Mouse (Mus musculus) c-Kit-negative CD71-positive TER-119-positive erythroid progenitor cells, embryonic 14.5 days (primary cell): ENCODE measurements at regions not wholly inside any gene's neighbourhood (a gene's known extent, or its start where the extent isn't known, plus 50 kb on each side); places are given as distances from the start of the nearest gene placed in this dataset.

ENCODE experiments used
- DNase-seq: peaks from one replicate; pipeline ENCODE4 v3.0.0-alpha.2; 2013; ENCODE audit warnings: low read depth, low spot score

DNA sequence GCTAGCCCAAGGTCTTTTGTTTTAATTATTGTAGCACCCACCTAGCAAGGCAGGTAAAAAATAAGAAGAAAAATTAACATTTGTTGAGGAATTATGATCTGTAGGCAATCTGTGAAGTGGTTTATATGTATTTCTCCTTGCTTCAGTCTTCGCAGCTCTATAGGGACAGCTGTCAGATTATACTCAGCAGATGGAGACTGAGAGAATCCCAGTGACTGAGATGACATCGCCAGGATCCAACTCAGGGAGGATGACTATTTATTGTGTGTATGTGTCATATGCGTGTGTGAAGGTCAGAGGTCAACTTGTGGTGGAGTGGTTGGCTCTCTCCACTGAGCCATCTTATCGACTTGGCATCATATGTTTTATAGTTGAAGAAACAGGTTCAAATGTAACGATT lies 362.0 kb upstream of the Chd6 start:
- no peak for DNase-seq

DNA sequence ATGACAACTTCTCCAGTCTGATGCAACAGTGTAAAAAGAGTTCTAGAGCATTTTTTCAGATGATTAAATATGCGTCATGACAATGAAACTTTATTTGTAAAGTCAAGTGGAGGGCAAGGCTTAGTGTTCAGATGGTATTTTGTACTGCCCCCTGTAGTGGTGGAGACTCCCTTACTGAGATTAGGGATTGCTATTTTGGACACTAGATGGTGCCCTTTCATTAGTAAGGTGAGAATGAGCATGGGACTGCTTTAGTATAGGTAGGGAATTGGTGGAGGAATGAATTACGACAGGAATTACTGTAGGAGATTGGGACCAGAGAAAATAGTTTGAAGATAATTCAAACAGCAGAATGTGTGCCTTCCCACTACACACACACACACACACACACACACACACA lies 361.1 kb upstream of the Chd6 start:
- no peak for DNase-seq

DNA sequence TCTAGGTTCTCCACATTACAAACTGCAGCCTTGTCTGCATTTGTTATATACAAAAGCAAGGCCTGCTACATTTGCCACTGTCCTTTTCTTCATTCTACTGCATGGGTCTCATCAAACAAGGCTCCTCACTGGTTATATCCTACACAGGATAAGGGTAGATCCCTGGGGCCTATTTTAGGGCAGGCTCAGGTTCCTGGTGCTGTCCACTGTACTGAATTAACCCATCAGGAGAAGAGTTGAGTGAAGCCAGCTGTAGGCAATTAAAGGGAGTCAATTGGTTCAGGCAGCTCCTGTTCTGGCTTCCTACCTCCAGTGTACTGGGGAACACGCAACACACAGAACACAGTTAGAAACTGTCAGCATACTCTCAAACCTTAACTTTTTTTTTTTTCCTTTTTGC lies 358.2 kb upstream of the Chd6 start:
- DNase-seq: no peak

DNA sequence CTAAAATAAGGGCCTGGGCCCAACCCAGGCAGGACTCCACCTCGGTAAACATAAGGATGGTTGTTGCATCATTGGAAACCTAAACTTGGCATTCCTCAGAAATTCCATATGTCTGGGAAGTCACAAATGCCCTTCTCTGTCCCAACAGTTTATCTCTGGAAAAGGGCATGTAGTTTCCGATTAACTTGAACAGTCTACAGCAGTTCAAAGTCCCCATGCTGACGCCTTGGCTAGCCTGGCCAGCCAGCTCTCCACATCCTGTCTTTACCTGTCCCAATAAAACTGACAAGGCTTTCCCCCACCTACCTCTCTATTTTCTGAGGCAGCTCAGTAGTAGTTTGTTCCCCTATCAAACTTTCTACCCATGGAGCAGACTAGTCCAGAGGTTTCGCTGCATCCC lies 351.7 kb upstream of the Chd6 start:
- DNase-seq: no peak

DNA sequence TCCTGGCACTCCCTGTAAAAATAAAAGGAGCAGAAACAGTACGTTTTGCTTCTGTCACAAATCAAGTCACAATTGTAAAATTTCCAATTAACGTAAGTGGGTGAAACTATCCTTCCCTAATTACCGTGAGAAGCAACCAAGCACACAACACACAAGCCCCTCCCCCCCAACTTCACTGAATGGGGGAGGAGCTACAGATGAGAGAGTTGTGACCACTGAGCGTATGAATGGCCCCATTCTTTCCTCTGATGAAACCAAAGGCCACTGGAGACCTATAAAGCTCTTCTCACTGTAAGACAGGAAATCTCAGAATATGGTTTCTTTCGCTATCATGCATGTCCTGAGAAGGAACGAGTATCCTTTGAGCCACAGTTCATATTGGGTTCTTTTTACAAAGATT lies 345.6 kb upstream of the Chd6 start:
- no peak for DNase-seq

DNA sequence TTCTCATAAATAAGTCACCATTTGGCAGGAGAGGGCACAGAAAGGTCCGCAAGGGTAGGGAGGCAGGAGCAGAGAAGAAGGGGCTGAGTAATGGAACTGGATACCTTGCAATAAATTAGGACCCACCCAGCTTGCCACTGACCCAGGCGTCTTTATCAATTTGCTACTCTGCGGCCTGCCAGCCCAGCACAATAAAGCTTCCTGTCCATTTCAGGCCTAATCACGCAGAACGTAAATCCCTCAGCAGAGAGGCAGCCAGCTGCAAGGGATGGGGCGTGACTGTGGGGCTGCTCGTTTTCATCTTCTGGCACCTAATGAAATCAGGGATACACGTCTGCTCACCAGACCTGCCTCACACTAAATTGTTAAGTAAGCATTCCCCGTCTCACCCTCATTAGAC lies 324.9 kb upstream of the Chd6 start:
- DNase-seq: no peak

DNA sequence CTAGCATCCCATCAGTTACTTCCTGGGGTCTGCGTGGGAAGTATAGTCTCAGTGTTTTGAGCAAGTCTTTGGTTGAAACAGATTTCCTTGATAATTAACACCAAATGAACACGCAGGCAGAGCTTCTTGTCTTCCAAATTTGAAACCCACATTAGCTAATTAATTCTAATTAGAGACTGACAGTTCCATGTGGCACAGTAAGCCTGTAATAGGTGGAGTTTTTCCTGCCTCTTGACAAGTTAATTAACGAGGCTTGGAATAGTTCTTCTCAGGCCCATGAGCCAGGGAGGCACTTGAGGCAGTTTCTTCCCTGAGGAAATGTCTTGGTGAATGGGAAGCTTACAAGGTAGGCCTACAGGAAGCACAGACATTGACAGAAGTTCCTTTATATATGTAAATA lies 320.4 kb upstream of the Chd6 start:
- no peak for DNase-seq

DNA sequence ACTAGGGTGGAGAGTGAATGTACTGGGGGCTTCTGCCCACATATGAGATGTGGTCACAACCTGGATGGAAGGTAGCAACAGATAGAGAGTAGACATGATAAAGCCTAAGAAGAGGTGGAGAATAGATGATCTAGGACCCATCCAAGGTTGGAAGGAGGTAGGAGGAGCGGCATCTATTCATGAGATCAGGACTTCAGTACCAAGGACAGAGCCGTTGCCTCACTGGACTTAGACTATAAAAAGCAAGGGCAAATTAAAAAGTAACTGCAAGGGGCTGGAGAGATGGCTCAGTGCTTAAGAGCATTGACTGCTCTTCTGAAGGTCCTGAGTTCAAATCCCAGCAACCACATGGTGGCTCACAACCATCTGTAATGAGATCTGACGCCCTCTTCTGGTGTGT lies 316.7 kb upstream of the Chd6 start:
- DNase-seq: no peak

DNA sequence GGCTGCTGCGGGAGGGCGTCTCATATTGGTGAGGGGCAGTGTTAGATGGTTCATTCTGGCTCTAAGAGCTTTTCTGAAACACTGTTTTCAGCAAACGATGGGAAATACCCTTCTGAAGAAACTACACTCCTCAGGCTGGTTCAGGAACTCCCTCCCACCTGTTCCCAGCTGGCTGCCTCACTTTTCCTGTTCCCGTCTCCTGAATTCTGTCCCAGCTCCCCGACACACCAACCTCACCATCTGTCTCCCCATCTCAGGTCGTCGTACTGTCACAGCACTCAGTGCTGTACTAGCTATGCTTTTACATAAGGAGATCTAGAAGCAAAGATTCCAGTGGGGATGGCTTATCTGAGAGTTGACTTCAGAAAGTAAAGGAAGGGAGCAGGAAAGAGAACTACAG lies 309.2 kb upstream of the Chd6 start:
- DNase-seq: no peak

DNA sequence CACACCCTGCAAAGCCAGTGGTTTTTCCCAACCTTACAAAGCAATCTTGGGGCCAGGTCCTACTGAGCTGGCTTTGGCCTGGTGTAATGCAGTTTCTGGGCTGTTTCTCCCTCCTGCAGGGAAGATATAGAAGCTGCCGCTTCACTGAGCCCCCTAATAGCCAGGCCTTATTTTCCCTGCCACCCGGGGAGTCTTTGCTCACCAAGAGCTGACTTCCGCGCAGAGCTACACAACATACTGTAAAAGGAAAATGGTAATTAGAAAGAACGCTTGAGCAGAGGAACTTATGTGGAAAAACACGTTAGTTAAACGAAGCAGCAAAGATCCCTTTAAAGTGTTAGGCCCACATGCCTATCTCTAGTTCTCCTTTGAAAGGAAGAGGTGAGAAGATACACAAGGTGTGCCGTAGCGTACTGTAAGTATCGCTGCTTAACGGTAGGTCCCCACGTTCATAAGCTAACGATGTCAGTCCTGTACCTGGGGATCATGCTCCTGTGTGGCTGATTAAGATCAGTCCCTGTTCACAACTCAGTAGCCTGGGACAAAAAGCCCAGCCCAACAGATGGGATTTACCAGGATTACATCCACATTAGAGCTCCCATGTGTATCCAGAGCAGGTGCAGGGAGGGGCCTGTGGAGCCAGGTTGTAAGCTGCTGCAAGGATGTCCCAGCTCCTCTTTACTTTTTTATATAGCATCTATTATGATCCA lies 307.5 kb upstream of the Chd6 start:
- DNase-seq: no peak

DNA sequence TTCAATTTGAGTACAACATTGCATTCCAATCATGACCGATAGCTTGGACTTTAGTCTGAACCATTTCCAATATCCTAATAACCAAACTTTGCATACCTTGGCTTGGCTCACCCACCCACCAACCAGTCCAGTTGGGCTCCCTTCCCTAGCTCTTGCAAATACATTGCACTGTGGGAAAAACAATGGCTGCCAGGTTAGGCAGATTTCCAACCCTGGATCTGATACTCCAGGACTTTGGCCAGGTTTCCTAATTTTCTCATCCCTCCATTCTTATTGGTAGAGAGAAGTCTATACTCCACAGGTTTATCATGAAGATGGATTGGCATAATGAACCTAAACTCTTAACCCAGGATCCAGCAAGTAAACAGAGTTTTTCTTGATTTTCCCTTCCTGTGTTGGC lies 299.4 kb upstream of the Chd6 start:
- no peak for DNase-seq

DNA sequence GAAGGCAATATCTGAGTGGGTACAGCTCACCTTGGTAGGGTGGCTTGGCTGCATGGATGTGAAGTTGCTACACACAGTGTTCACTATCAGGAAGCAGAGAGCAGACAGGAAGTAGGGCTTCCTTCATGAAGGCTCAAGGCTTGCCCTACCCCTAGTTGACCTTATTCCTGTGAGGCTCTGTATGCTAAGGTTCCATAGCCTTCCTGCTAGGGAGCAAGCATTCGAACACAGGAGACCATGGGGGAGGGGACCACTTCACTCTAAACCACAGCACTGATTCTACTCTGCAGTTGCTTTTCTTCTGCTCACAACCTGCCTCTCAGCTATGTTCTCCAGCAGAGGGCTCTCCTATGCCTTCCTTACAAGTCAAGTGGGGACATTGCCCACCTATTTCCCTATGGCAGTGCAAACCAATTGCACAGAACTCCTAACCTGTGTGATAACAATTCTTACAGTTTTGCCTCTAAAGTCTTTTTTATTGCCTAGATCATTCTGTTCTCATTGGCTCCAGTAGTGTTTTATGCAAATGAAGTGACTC lies 297.0 kb upstream of the Chd6 start:
- no peak for DNase-seq

DNA sequence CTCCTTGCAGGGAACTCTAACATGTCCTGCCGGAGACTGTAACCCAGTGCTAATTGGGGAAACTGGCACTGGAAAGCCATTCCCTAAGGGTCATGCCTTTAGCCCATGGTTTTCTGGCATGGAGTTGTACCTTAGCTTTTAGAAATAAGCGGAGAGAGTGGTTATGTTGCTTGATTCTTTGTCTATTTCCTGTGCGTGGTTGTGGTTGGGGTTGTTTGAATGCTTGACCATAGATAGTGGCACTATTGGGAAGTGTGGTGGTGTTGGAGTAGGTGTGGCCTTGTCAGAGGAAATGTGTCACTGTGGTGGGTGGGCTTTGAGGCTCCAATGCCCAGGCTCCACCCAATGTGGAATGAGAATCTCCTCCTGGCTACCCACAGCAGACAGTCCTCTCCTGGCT lies 289.2 kb upstream of the Chd6 start:
- DNase-seq: no peak

DNA sequence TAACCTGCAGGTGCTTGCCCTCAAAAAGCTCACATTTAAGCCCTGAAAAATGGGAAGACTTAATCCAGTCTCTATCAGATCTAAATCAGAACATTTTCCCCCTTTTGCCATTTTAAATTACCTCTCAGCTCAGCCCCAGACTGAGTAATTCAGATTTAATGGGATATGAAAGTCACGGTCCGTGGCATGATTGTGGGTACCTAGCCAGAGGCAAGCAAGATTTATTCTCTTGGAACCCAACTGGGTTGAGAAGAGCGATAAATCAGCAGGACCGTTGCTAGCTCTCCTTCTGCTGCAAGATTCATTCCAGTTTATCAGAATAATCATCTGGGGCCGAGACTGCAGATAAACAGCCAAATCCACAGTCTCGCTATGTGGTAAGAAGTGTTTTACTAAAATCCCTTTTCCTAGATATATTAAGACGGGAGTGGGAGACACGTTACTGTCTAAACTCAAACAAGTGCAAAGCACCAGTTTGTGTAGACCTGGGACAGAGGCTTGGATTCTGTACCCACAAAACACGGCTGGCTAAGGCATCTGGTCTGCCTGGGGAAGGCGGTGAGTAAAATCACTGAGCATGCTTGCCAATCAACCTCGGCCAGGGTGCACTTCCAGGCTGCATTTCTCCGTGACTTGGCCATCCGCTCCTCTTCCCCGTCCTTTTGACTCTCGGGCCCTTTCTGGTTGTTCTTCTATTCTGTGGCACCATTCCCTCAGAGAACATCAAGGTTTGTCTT lies 282.2 kb upstream of the Chd6 start:
- DNase-seq: no peak

DNA sequence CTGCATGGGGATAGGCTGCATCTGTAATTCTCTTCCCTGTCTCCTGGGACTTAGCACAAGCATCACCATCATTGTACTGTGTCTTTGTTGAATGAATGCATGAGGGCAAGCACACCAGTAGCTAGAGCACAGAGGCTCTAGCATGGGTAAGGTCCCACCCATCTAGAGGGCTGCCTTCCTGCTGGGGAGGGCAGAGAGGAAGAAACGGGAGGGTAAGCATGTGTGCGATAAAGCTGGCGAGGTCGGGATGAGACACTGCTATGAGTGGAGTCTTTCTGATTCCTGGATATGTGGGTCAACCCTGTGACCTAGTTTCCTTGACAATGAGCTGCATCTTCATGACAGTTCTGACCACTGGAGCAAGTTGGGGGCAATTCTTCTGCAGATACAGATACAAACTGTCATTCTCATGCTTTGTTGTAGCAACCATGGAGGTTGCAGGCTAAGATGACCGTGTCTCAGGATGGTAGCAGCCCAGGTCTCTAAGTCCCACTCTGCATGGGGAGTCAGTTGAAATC lies 280.5 kb upstream of the Chd6 start:
- DNase-seq: no peak

DNA sequence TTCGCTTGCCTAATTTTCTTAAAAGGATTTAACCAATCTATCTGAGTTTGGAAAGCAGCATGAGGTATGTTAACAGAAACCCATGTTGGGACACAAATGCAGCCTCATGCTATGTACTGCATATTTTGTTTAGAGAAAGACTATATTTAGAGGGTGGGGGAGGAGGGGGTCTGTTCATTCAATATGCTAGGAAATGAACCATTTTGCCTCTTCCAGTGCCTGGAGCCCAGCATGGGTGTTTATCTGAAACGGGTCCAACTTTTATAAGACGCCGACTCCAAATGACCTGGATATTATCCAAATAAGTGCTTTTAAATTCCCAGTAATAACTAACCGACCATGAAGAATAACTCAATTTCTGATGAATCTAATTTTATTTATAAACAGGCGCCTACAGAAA lies 278.2 kb upstream of the Chd6 start:
- no peak for DNase-seq

DNA sequence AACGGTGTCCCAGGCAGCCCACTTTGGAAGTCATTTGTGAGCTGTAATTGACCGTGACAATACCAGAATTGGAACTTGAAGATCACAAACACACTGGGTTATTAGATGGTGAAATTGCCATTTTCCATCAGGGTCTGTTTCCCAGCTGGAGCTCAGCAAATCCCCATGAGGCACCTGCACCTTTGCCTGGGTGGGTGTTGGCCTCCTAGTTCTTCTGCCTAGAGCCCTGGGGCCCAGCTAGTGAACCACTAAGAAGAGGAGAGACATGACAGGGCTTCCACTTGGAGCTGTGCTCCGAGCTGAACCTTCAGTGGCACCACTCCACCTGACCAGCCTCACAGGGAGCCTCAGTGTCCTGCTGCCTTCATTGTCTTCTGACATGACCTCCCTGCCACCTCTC lies 273.5 kb upstream of the Chd6 start:
- DNase-seq: no peak

DNA sequence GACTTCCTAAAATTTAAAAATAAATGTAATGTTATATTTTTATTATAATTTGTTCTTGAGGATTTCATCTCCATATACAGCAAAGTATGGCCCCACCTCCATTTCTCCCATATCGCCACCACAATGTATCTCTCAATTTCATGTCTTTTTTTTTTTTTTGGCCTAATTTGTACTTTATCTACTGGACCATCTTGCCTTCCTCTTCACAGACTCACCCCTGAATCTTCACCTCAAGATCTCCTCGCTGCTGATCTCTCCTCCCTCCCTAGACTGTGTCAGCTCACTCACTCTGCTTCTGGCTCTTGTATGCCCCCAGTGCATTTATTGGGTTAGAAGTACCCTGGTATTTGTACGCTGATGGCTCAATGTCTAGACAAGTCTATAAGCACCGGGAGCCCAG lies 269.4 kb upstream of the Chd6 start:
- DNase-seq: no peak

DNA sequence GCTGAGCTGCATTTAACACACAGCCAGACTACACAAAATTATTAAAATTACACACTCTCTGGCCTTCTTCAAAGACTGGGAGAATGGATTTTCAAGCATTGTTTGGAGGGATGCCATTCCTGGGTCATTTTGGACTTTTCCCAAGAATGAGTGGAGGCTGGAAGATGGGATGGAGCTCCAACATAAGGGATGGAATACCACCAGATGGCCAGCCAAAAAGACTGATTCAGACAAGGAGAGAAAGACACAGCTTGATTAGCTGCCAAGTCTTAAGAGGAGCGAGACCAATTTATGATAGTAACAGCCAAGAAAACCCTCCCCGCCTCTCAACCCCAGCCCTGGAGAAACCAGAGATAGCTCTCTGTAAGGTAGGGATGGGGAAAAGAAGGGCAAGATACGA lies 253.4 kb upstream of the Chd6 start:
- no peak for DNase-seq

DNA sequence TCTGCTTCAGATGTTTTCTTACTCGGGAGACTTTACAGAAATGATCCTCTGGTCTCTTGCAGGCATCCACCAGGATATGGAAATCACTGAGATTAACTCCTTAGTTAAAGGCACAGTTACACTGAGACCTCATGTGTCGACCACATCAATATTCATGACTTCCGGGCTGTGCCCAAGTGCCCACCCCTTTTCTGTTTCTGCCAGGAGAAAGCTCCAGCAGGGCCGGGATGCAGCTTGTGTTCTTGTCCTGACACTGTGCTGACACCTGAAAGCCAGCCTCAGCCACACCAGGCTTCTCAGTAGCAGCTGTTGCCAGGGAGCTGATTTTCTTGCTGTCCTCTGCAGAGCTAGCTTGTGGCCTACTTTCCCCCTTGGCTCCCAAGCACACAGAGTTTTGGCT lies 240.2 kb upstream of the Chd6 start:
- DNase-seq: no peak

DNA sequence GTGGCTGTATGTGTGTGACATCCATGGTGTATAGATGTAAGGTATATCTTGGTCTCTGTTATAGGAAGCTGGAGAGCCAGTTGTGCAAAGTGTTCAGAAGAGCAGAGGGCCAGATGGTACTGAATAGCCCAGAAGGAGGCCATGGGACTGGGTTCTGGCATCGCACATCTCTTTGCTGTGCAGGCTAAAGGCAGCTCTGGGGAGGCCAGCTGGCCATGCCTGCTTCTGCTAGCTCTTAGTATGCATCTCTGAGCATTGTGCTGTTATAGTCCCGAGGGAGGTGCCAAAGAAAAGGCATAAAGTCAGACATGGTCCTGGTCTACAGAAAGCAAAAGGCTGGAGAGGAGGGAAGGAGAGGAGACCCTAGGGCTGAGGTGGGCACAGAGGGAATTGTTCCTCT lies 235.1 kb upstream of the Chd6 start:
- DNase-seq: no peak

DNA sequence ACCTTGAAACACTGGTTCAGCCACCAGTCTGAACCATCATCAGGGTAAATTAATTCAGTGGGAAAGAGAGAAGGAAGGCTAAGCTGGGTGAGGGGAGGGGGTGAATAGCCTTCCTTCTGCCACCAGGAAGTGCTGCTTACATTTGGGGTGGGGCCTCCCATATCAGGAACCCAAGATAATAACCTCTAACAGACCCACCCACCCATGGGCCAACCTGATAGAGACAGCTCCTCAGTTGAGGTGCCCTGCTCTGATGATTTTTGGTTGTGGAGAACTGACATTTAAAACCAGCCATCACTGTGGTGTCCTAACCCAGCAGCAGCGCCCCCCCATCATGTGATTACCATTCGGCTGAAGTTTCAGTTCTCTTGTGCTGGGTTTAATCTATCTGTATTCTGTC lies 233.8 kb upstream of the Chd6 start:
- DNase-seq: no peak

DNA sequence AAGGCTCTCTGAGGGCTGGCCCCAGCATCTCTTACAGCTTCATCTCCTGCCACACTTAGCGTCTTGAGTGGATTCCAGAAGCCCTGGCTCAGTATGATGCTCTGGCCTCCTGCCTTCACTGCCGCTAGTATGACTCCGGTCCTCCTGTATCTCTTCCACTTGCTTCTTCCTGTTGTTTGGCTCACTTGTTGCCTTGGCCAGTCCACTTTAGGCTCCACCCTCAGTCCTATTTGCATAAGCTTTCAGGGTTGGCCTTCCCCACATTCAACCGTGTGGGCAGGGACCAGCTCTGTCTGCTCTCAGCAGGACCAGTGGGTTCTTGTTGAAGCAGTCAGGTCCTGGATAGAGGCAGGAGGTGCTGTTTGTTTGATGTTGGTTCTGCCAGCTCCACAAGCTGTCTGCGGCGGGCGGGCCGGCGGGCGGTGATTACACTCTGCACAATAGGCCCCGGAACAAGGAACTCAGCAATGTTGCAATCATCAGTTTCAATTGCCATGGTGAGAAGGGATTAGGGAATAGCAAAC lies 232.6 kb upstream of the Chd6 start:
- no peak for DNase-seq
